Mouse (Mus musculus) midbrain, postnatal 0 days (tissue): ENCODE measurements at regions not wholly inside any gene's neighbourhood (a gene's known extent, or its start where the extent isn't known, plus 50 kb on each side); places are given as distances from the start of the nearest gene placed in this dataset.

Source experiments
- ATAC-seq: fragments of 200-750 bp; cut with Nextera tagmentation; 2 replicates; pipeline ENCODE4 v1.8.0; 2017; ENCODE audit warnings: moderate number of reproducible peaks, mild to moderate bottlenecking, moderate TSS enrichment, moderate library complexity; ENCODE audit not compliant: low FRiP score
- DNase-seq: peaks from one replicate; pipeline ENCODE4 v3.0.0-alpha.2; 2015; ENCODE audit warnings: low spot score
- H3K27ac ChIP-seq: fragments of 300-500 bp; sonication (generic); 2 replicates; pipeline ENCODE4 v1.5.1; 2014; ENCODE audit warnings: low read depth, mild to moderate bottlenecking, low read length, mixed read lengths
- H3K27me3 ChIP-seq: fragments of 300-500 bp; sonication (generic); 2 replicates; pipeline ENCODE4 v1.6.1; 2014; ENCODE audit warnings: low read length, control low read depth, mixed read lengths; ENCODE audit not compliant: insufficient read depth
- H3K36me3 ChIP-seq: fragments of 300-500 bp; sonication (generic); 2 replicates; pipeline ENCODE4 v1.6.1; 2014; ENCODE audit warnings: low read length, control low read depth, mixed read lengths; ENCODE audit not compliant: insufficient read depth
- H3K4me1 ChIP-seq: fragments of 300-500 bp; sonication (generic); 2 replicates; pipeline ENCODE4 v1.6.1; 2014; ENCODE audit warnings: mild to moderate bottlenecking, control low read depth, antibody characterized with exemption, low read length, mixed read lengths; ENCODE audit not compliant: insufficient read depth
- H3K4me2 ChIP-seq: fragments of 300-500 bp; sonication (generic); 2 replicates; pipeline ENCODE4 v1.6.1; 2014; ENCODE audit warnings: low read depth, mild to moderate bottlenecking, low read length, mixed read lengths; ENCODE audit not compliant: poor library complexity, severe bottlenecking
- H3K4me3 ChIP-seq: fragments of 300-500 bp; sonication (generic); 2 replicates; pipeline ENCODE4 v1.5.1; 2014; ENCODE audit warnings: low read depth, mild to moderate bottlenecking, low read length, moderate library complexity
- H3K9ac ChIP-seq: fragments of 300-500 bp; sonication (generic); replicated peaks from 2 replicates; pipeline ENCODE4 v1.6.1; 2014; ENCODE audit warnings: mild to moderate bottlenecking, low read length, moderate library complexity, mixed read lengths; ENCODE audit not compliant: poor library complexity, severe bottlenecking
- H3K9me3 ChIP-seq: fragments of 300-500 bp; sonication (generic); 2 replicates; pipeline ENCODE4 v1.6.1; 2016; ENCODE audit warnings: low read length, control low read depth
- CTCF ChIP-seq: IDR thresholded peaks from 2 replicates; pipeline ENCODE4 v1.5.1; 2016; ENCODE audit warnings: antibody characterized with exemption, mild to moderate bottlenecking
- WGBS: fragments of 180-500 bp; shearing (Covaris S2); extraction: QIAGEN DNeasy Blood & Tissue Kit; methylation state at CpG from one replicate; pipeline ENCODE4 v1.1.7; 2014; 5-methylcytosine and 5-hydroxymethylcytosine counted together

GRCm38 (mm10) chr16:97673576-97673975, 62.6 kb upstream of the Tmprss2 start:
- H3K4me2 ChIP-seq, result no peak overlapping the region
- H3K9ac ChIP-seq, result no peak overlapping the region
- H3K27me3 ChIP-seq, result no peaks in the 10 kb centered on the region
- no peak for TF ChIP-seq CTCF
- 87% methylated on average over 2 of the region's 2 CpGs for WGBS
- no peaks in the 10 kb centered on the region for H3K36me3 ChIP-seq
- H3K27ac ChIP-seq, result no peak overlapping the region
- H3K9me3 ChIP-seq, result no peaks in the 10 kb centered on the region
- H3K4me1 ChIP-seq, result no peaks in the 10 kb centered on the region
- H3K4me3 ChIP-seq, result no peak overlapping the region
- ATAC-seq, result no peak
- DNase-seq, result peak; percentile 47

- no peak overlapping the region for H3K4me2 ChIP-seq
- DNase-seq (peak; percentile 46), ATAC-seq (no peak)
- no peaks in the 10 kb centered on the region for H3K36me3 ChIP-seq
- no peaks in the 10 kb centered on the region for H3K27me3 ChIP-seq
- H3K4me3 ChIP-seq, result no peak overlapping the region
- no peaks in the 10 kb centered on the region for H3K9me3 ChIP-seq
- H3K27ac ChIP-seq, result no peak overlapping the region
- peak; percentile 36; the same call in 1 of the 2 replicates for TF ChIP-seq CTCF
- H3K9ac ChIP-seq, result no peak overlapping the region
- H3K4me1 ChIP-seq, result no peaks in the 10 kb centered on the region
- 77% methylated on average over 8 of the region's 8 CpGs for WGBS
These were observed 59.4 kb upstream of the Tmprss2 start for GRCm38 (mm10) chr16:97670131-97671038.

GRCm38 (mm10) chr16:97667536-97667935, 56.5 kb upstream of the Tmprss2 start:
- no peak overlapping the region for H3K4me3 ChIP-seq
- peak; percentile 41 for TF ChIP-seq CTCF
- DNase-seq (no peak), ATAC-seq (no peak)
- no peaks in the 10 kb centered on the region for H3K4me1 ChIP-seq
- H3K9ac ChIP-seq, result no peak overlapping the region
- no peaks in the 10 kb centered on the region for H3K36me3 ChIP-seq
- H3K27ac ChIP-seq, result no peak overlapping the region
- no peaks in the 10 kb centered on the region for H3K9me3 ChIP-seq
- no peak overlapping the region for H3K4me2 ChIP-seq
- 40% methylated on average over 1 of the region's 1 CpGs for WGBS
- no peaks in the 10 kb centered on the region for H3K27me3 ChIP-seq

GRCm38 (mm10) chr16:97665518-97665917, 54.5 kb upstream of the Tmprss2 start:
- Histone ChIP-seq H3K4me1 (no peaks in the 10 kb centered on the region), H3K36me3 (no peaks in the 10 kb centered on the region), H3K9me3 (no peaks in the 10 kb centered on the region), H3K27ac (no peak overlapping the region), H3K27me3 (no peaks in the 10 kb centered on the region), H3K4me3 (no peak overlapping the region), H3K4me2 (no peak overlapping the region), H3K9ac (no peak overlapping the region)
- 92% methylated on average over 1 of the region's 1 CpGs for WGBS
- TF ChIP-seq CTCF, result no peak
- no peak for ATAC-seq
- DNase-seq, result no peak
